ENCODE assay signal across 32 mouse cellular contexts in the genomic region with DNA sequence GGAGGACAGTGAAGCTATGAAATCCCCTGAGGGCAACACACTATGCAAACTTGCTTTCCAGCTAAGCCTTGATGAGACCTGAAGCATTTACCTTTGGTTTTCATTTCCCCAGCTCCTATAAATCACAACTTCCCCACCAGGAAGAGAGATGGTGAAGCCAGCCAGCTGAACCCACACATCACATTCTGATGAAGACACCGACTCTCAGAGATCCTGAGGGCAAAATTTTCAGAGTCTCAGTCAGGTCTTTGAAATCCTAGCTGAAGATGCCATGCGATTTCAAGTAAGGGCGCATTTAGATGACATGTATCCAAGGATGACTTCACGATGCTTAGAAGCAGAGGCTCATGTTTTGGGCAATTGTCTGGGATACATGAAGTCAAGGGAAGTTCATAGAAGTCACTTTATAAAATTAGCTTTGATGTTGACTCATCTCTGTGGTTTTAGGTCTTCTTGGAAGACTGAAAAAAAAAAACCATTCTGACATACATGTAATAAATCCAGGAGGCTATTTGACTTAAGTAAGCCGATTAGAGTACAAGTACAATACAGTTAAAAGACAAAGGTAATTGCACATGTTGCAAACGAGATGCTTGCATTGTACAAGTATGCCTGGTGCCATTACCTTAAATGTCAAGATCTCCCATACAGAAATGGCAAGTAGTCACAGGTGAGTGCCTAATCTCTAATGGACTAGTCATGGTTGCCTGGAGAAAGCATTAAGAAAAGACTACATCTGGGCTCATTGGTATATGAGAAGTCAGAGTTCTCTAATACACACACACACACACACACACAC.
"Had no signal": no experiment of that assay in that cellular context is flagged by ENCODE, and none has a peak within 500 bp of the region (broad histone marks: within the 10 kb centered on the region; RNA-seq: fewer than 3 reads in every experiment).

No protein-coding gene starts in this region.

- H3K9me3 ChIP-seq: limb, embryonic 10.5 days; limb, embryonic 12.5 days; limb, embryonic 13.5 days; limb, embryonic 15.5 days; liver, embryonic 12.5 days; liver, embryonic 13.5 days; liver, embryonic 15.5 days; lung, embryonic 15.5 days; midbrain, embryonic 10.5 days; midbrain, embryonic 12.5 days; midbrain, embryonic 13.5 days; midbrain, embryonic 15.5 days; neural tube, embryonic 12.5 days; neural tube, embryonic 13.5 days had no signal

- H3K36me3 ChIP-seq: limb, embryonic 10.5 days; limb, embryonic 12.5 days; limb, embryonic 13.5 days; limb, embryonic 15.5 days; liver, embryonic 12.5 days; liver, embryonic 13.5 days; liver, embryonic 15.5 days; lung, embryonic 15.5 days; midbrain, embryonic 10.5 days; midbrain, embryonic 12.5 days; midbrain, embryonic 13.5 days; midbrain, embryonic 15.5 days; neural tube, embryonic 12.5 days; neural tube, embryonic 13.5 days had no signal

- ATAC-seq: liver, embryonic 12.5 days; liver, postnatal 0 days; lung, postnatal 0 days; midbrain, embryonic 13.5 days; midbrain, embryonic 15.5 days; midbrain, embryonic 16.5 days had no signal

- H3K27ac ChIP-seq: limb, embryonic 10.5 days; limb, embryonic 12.5 days; limb, embryonic 13.5 days; limb, embryonic 15.5 days; liver, embryonic 12.5 days; liver, embryonic 13.5 days; liver, embryonic 14.5 days; liver, embryonic 15.5 days; lung, embryonic 15.5 days; macrophage; midbrain, embryonic 10.5 days; midbrain, embryonic 12.5 days; midbrain, embryonic 13.5 days; midbrain, embryonic 15.5 days; neural tube, embryonic 12.5 days; neural tube, embryonic 13.5 days had no signal

- DNase-seq: left cerebral cortex, postnatal 4 days; liver; liver, embryonic 13.5 days; liver, postnatal 0 days; lung, adult 18-20 months; lung, adult 2 months; lung, embryonic 14.5 days; lung, postnatal 10 days; lung, postnatal 14 days; lung, postnatal 36 days; lung, postnatal 4 days; midbrain, embryonic 14.5 days had no signal

- H3K27me3 ChIP-seq: limb, embryonic 12.5 days; limb, embryonic 13.5 days; limb, embryonic 15.5 days; liver, embryonic 12.5 days; liver, embryonic 13.5 days; liver, embryonic 15.5 days; lung, embryonic 15.5 days; megakaryocyte, embryonic 14.5 days; midbrain, embryonic 12.5 days; midbrain, embryonic 13.5 days; midbrain, embryonic 15.5 days; neural tube, embryonic 12.5 days; neural tube, embryonic 13.5 days had no signal

- H3K4me1 ChIP-seq: limb, embryonic 15.5 days; liver, embryonic 12.5 days; liver, embryonic 13.5 days; liver, embryonic 15.5 days; lung, embryonic 15.5 days; megakaryocyte, embryonic 14.5 days; midbrain, embryonic 10.5 days; midbrain, embryonic 12.5 days; midbrain, embryonic 13.5 days; midbrain, embryonic 15.5 days had no signal

- H3K4me3 ChIP-seq: limb, embryonic 10.5 days; limb, embryonic 12.5 days; limb, embryonic 13.5 days; limb, embryonic 15.5 days; liver, embryonic 12.5 days; liver, embryonic 13.5 days; liver, embryonic 15.5 days; lung, embryonic 15.5 days; megakaryocyte, embryonic 14.5 days; midbrain, embryonic 10.5 days; midbrain, embryonic 12.5 days; midbrain, embryonic 13.5 days; midbrain, embryonic 15.5 days; neural tube, embryonic 12.5 days; neural tube, embryonic 13.5 days had no signal

- H3K4me2 ChIP-seq: limb, embryonic 12.5 days; limb, embryonic 13.5 days; limb, embryonic 15.5 days; liver, embryonic 11.5 days; liver, embryonic 12.5 days; liver, embryonic 13.5 days; liver, embryonic 15.5 days; lung, embryonic 14.5 days; lung, embryonic 15.5 days; midbrain, embryonic 11.5 days; midbrain, embryonic 12.5 days; midbrain, embryonic 13.5 days; midbrain, embryonic 15.5 days; neural tube, embryonic 12.5 days; neural tube, embryonic 13.5 days had no signal

- H3K9ac ChIP-seq: limb, embryonic 12.5 days; limb, embryonic 13.5 days; limb, embryonic 15.5 days; liver, embryonic 12.5 days; liver, embryonic 13.5 days; liver, embryonic 14.5 days; liver, embryonic 15.5 days; liver, postnatal 0 days; lung, embryonic 14.5 days; lung, embryonic 15.5 days; midbrain, embryonic 12.5 days; midbrain, embryonic 13.5 days; midbrain, embryonic 15.5 days; neural tube, embryonic 12.5 days; neural tube, embryonic 13.5 days had no signal
